Mouse (Mus musculus): Measurements from ENCODE around the gene Rcc1.

DNA sequence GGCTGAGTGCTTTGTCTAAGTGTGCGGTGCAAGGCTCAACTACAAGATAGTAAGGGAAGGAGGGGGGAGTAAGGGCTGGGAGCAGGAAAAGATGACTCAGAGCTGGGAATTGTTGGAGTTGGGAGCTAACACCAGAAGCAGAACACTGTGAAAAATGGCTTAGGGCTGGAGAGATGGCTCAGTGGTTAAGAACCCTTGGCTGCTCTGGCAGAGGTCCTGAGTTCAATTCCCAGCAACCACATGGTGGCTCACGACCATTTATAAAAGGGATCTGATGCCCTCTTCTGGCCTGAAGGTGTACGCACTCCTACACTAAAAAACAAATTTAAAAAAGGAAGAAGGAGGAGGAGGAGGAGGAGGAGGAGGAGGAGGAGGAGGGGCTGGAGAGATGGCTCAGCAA, 6.7 kb downstream of the Rcc1 start:
- no peak for TF ChIP-seq CTCF (IDR thresholded peaks at IDR 0.05; ENCODE audit: extremely low read depth, insufficient read depth, insufficient read length, insufficient replicate concordance)
- no peak for TF ChIP-seq POLR2A (IDR thresholded peaks at IDR 0.05; ENCODE audit: low read depth, low read length)

All from spleen, adult 2 months (tissue).